Mouse (Mus musculus): ENCODE results near the gene Ube2r2. TPM values are rescaled to one million over a fixed set of nuclear protein-coding genes. Genes with fewer than 3 reads are reported as not detected.

Ube2r2 gene
- polyA plus RNA-seq, 1 experiment from 2014 or later = 54.7 TPM

DNA sequence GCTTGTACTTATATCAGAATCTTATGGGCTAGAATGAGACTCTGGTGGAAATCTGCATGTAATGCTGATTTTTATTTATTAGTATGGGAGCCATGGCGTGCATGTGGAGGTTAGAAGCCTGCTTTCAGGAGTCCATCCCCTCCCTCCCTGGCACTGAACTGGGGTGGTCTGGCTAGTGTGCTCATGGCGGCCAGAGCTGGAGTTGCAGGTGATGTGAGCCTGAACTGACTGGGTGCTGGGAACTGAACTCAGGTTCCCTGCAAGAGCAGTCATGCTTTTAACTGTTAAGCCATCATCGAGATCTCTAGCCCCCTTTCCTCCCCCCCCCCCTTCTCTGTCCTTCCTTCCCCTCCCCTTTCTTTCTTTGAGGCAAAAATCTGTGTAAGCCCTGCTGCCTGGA, 14.3 kb downstream of the Ube2r2 start:
- Histone ChIP-seq H3K36me3 (ENCODE audit: control insufficient read depth, insufficient read depth, low read length) (no peaks in the 10 kb centered on the region), H3K4me2 (ENCODE audit: low read depth, low read length) (no peak overlapping the region), H3K4me3 (replicated peaks; ENCODE audit: low read length) (no peak overlapping the region), H3K27me3 (ENCODE audit: control insufficient read depth, insufficient read depth, low read length) (no peaks in the 10 kb centered on the region), H3K27ac (ENCODE audit: low read length) (no peak overlapping the region), H3K9ac (ENCODE audit: low read length) (no peak overlapping the region), H3K4me1 (ENCODE audit: control insufficient read depth, insufficient read depth, low read length) (no peaks in the 10 kb centered on the region), H3K9me3 (replicated peaks; ENCODE audit: control insufficient read depth, low read length) (no peaks in the 10 kb centered on the region)
- no peak for ATAC-seq (ENCODE audit: insufficient read depth, low FRiP score)
- WGBS = 85% methylated on average over 3 of the region's 3 CpGs

DNA sequence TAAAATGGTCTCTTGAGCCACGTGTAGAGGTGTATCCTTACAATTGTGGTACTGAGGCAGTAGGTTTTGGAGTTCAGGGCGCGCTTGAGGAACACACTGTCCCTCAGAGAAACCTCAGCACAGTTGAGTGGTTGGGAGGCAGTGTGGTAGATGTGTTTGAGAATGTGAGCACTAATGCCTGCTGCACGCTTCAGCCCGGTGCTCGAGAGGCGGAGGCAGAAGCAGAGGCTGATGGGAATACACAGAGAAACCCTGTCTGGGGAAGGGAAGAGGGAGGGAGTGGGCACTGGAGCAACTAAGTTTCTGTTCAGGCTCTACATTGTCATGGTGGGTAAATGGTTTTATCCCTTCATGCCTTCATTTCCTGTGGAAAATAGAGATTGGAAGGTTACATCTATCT, 15.6 kb downstream of the Ube2r2 start:
- H3K36me3 ChIP-seq (ENCODE audit: control insufficient read depth, insufficient read depth, low read length) = no peaks in the 10 kb centered on the region
- no peaks in the 10 kb centered on the region for H3K27me3 ChIP-seq (ENCODE audit: control insufficient read depth, insufficient read depth, low read length)
- WGBS = 86% methylated on average over 7 of the region's 7 CpGs
- no peaks in the 10 kb centered on the region for H3K9me3 ChIP-seq (replicated peaks; ENCODE audit: control insufficient read depth, low read length)
- H3K9ac ChIP-seq (ENCODE audit: low read length) = no peak overlapping the region
- no peak overlapping the region for H3K4me2 ChIP-seq (ENCODE audit: low read depth, low read length)
- ATAC-seq (ENCODE audit: insufficient read depth, low FRiP score) = no peak
- no peak overlapping the region for H3K4me3 ChIP-seq (replicated peaks; ENCODE audit: low read length)
- H3K4me1 ChIP-seq (ENCODE audit: control insufficient read depth, insufficient read depth, low read length) = no peaks in the 10 kb centered on the region
- no peak overlapping the region for H3K27ac ChIP-seq (ENCODE audit: low read length)

DNA sequence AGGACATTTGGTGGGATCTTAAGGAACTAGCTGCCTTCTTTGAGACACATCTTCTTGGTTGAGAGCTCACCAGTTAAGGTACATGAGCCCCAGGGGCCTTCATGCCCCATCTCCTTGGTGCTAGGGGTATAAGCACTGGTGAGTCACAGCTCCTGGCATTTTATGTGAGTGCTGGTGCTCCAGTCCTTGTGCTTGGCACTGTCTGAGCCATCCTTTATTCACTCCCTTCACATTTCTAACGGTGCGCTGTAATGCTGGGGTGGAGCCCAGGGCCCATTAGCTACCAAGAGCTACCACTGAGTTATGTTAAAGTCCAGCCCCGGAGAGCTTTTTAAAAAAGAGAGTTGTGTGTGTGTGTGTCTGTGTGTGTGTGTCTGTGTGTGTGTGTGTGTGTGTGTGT, 17.6 kb downstream of the Ube2r2 start:
- Histone ChIP-seq H3K9me3 (replicated peaks; ENCODE audit: control insufficient read depth, low read length) (no peaks in the 10 kb centered on the region), H3K9ac (ENCODE audit: low read length) (no peak overlapping the region), H3K4me1 (ENCODE audit: control insufficient read depth, insufficient read depth, low read length) (0 out of 2 replicates have a peak, but pooled peaks cover 5% of the 10 kb centered on the region), H3K4me2 (ENCODE audit: low read depth, low read length) (no peak overlapping the region), H3K27me3 (ENCODE audit: control insufficient read depth, insufficient read depth, low read length) (no peaks in the 10 kb centered on the region), H3K36me3 (ENCODE audit: control insufficient read depth, insufficient read depth, low read length) (no peaks in the 10 kb centered on the region), H3K4me3 (replicated peaks; ENCODE audit: low read length) (no peak overlapping the region), H3K27ac (ENCODE audit: low read length) (no peak overlapping the region)
- ATAC-seq (ENCODE audit: insufficient read depth, low FRiP score) = no peak
- WGBS = 80% methylated on average over 3 of the region's 3 CpGs

DNA sequence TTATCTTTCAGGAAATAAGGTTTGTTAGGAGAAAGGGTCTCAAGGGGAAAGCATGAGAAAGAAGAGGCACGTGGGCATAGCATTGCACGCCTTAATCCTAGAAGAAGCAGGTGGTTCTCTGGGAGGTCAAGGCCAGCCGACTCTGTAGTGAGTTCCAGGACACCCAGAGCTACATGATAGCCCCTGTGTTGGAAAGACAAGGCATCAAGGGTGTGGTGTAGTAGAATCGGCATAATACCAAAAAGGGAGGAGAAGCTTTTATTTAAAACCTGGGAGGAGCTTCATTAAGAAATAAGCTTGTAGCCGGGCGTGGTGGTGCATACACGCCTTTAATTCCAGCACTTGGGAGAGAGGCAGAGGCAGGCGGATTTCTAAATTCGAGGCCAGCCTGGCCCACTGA, 21.4 kb downstream of the Ube2r2 start:
- Histone ChIP-seq H3K27ac (ENCODE audit: low read length) (no peak overlapping the region), H3K36me3 (ENCODE audit: control insufficient read depth, insufficient read depth, low read length) (no peaks in the 10 kb centered on the region), H3K4me2 (ENCODE audit: low read depth, low read length) (no peak overlapping the region), H3K27me3 (ENCODE audit: control insufficient read depth, insufficient read depth, low read length) (no peaks in the 10 kb centered on the region), H3K9ac (ENCODE audit: low read length) (no peak overlapping the region), H3K4me1 (ENCODE audit: control insufficient read depth, insufficient read depth, low read length) (0 out of 2 replicates have a peak, but pooled peaks cover 7% of the 10 kb centered on the region), H3K9me3 (replicated peaks; ENCODE audit: control insufficient read depth, low read length) (no peaks in the 10 kb centered on the region), H3K4me3 (replicated peaks; ENCODE audit: low read length) (no peak overlapping the region)
- WGBS = 76% methylated on average over 9 of the region's 9 CpGs
- no peak for ATAC-seq (ENCODE audit: insufficient read depth, low FRiP score)

DNA sequence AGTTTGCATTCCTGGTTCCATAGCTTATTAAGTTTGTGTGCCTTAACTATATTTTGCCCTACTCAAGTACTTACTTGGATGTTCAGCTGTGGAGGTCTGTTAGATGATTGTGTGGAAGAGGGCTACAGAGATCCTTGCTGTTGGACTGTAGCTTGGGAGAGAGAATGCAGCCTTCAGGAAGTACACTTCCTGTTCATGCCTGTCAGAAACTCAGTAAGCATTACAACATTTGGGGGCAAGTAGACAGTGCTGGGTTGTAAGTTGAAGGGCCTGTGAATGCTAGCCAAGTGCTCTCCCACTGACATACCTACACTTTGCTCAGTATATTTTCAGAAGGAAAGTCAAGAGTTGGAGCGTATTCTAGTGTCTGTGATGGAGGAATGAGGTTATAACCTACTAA, 22.7 kb downstream of the Ube2r2 start:
- Histone ChIP-seq H3K9ac (ENCODE audit: low read length) (no peak overlapping the region), H3K4me1 (ENCODE audit: control insufficient read depth, insufficient read depth, low read length) (0 out of 2 replicates have a peak, but pooled peaks cover 7% of the 10 kb centered on the region), H3K36me3 (ENCODE audit: control insufficient read depth, insufficient read depth, low read length) (no peaks in the 10 kb centered on the region), H3K9me3 (replicated peaks; ENCODE audit: control insufficient read depth, low read length) (no peaks in the 10 kb centered on the region), H3K27me3 (ENCODE audit: control insufficient read depth, insufficient read depth, low read length) (no peaks in the 10 kb centered on the region), H3K4me2 (ENCODE audit: low read depth, low read length) (no peak overlapping the region), H3K27ac (ENCODE audit: low read length) (no peak overlapping the region), H3K4me3 (replicated peaks; ENCODE audit: low read length) (no peak overlapping the region)
- no peak for ATAC-seq (ENCODE audit: insufficient read depth, low FRiP score)
- 92% methylated on average over 1 of the region's 1 CpGs for WGBS

DNA sequence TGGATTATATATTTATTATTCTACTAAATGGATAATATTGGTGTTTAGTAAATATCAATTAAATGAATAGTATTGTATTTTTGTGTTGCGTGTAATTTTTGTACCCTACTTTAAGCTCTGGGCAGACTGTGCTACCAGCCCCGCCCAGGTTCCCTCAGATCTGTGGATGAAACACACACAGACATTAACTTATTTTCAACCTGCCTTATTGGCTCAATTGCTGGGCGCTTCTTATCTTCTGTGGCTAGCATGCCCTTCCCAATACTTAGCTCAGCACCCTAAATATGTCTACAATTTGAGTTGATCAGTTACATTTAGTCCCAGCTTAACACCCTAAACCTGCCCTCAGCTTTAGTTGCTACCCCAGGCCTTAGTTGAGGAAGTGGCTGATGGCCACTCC, 25.7 kb downstream of the Ube2r2 start:
- no peaks in the 10 kb centered on the region for H3K36me3 ChIP-seq (ENCODE audit: control insufficient read depth, insufficient read depth, low read length)
- no peak overlapping the region for H3K4me2 ChIP-seq (ENCODE audit: low read depth, low read length)
- H3K9ac ChIP-seq (ENCODE audit: low read length) = no peak overlapping the region
- no peak overlapping the region for H3K27ac ChIP-seq (ENCODE audit: low read length)
- no peaks in the 10 kb centered on the region for H3K9me3 ChIP-seq (replicated peaks; ENCODE audit: control insufficient read depth, low read length)
- no peak overlapping the region for H3K4me3 ChIP-seq (replicated peaks; ENCODE audit: low read length)
- H3K4me1 ChIP-seq (ENCODE audit: control insufficient read depth, insufficient read depth, low read length) = peaks cover 14% of the 10 kb centered on the region
- no peaks in the 10 kb centered on the region for H3K27me3 ChIP-seq (ENCODE audit: control insufficient read depth, insufficient read depth, low read length)
- ATAC-seq (ENCODE audit: insufficient read depth, low FRiP score) = no peak
- WGBS = 85% methylated on average over 3 of the region's 3 CpGs

DNA sequence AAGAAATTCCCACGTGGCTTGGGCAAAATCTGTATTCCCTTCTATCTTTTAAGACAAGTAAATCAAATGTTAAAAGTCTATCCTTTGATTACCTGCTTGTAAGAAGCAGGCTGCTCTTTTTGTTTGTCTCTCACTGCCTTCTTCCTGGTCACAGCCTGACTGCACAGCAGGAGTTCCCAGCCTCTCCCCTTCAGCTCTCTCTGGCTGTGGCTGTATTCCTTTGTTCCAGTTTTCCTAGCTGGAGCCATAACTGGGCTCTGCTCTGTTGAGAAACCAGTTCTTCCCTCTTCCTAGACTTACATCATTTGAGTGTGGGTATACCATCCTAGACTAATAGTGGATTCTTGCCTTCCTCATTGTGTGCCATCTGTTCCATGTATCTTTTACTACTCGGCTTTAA, 29.4 kb downstream of the Ube2r2 start:
- WGBS = 29% methylated on average over 2 of the region's 2 CpGs
- Histone ChIP-seq H3K36me3 (ENCODE audit: control insufficient read depth, insufficient read depth, low read length) (0 out of 2 replicates have a peak, but pooled peaks cover 2% of the 10 kb centered on the region), H3K9me3 (replicated peaks; ENCODE audit: control insufficient read depth, low read length) (no peaks in the 10 kb centered on the region), H3K9ac (ENCODE audit: low read length) (no peak overlapping the region), H3K27ac (ENCODE audit: low read length) (peak overlapping the region; percentile 21), H3K27me3 (ENCODE audit: control insufficient read depth, insufficient read depth, low read length) (no peaks in the 10 kb centered on the region), H3K4me3 (replicated peaks; ENCODE audit: low read length) (no peak overlapping the region), H3K4me2 (ENCODE audit: low read depth, low read length) (no peak overlapping the region), H3K4me1 (ENCODE audit: control insufficient read depth, insufficient read depth, low read length) (peaks cover 8% of the 10 kb centered on the region)
- no peak for ATAC-seq (ENCODE audit: insufficient read depth, low FRiP score)

DNA sequence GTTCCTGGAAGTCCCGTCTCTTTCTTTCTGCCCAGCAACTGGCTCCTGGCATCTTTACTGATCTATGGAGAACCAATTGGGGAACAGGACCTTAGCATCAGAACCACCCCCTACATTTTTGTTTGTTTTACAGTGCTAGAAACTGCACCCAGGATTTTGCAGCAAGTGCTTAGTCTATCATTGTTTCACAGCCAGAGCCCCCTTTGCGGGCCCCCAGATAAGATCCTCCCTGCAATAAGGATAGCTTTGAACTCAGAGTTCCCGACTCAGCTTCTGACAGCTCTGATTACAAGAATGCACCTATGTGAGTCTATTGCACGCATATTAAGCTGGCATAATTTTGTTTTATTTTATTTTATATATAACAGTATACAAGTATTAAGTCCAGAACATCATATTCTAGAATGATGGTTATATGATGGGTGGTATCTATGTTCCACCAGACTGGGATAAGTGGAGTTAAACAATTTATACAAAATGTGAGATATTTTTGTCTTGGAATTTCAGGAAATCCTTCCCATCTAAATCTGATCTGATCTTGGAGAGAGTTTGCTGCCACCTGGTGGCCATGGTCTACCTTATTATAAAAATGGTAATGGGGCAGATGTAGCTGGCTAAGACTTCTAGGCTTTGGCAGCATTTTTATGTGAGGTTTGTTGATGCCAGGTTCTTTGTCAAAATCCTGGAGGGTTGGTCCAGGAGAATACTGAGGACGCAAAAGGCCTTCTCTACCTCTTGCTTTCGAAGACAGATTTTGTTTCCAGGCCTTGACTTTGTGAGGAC, 30.3 kb downstream of the Ube2r2 start:
- no peaks in the 10 kb centered on the region for H3K27me3 ChIP-seq (ENCODE audit: control insufficient read depth, insufficient read depth, low read length)
- H3K27ac ChIP-seq (ENCODE audit: low read length) = peak overlapping the region; percentile 21; the same call in 1 of the 2 replicates
- no peak overlapping the region for H3K9ac ChIP-seq (ENCODE audit: low read length)
- H3K4me1 ChIP-seq (ENCODE audit: control insufficient read depth, insufficient read depth, low read length) = peaks cover 8% of the 10 kb centered on the region
- H3K4me3 ChIP-seq (replicated peaks; ENCODE audit: low read length) = no peak overlapping the region
- 64% methylated on average over 6 of the region's 6 CpGs for WGBS
- ATAC-seq (ENCODE audit: insufficient read depth, low FRiP score) = no peak
- no peaks in the 10 kb centered on the region for H3K9me3 ChIP-seq (replicated peaks; ENCODE audit: control insufficient read depth, low read length)
- 0 out of 2 replicates have a peak, but pooled peaks cover 2% of the 10 kb centered on the region for H3K36me3 ChIP-seq (ENCODE audit: control insufficient read depth, insufficient read depth, low read length)
- H3K4me2 ChIP-seq (ENCODE audit: low read depth, low read length) = no peak overlapping the region

DNA sequence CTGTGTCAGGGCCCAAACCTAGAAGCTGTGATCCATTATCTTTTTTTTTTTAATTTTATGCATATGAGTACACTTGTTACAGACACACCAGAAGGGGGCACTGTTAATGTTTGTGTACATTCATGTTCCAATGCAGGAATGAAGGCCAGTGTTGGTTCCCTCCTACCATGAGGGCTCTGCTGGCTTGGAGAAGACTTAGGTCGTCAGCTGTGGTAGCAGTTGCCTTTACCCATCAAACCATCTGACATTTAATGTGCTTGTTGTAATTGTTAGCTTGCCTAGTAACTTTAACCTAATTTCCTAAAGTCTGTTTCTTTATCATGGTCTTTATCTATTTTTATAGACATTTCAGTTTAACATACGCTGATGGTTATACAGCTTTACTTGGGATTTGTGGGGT, 35.4 kb downstream of the Ube2r2 start:
- Histone ChIP-seq H3K9ac (ENCODE audit: low read length) (no peak overlapping the region), H3K4me3 (replicated peaks; ENCODE audit: low read length) (no peak overlapping the region), H3K4me1 (ENCODE audit: control insufficient read depth, insufficient read depth, low read length) (peaks cover 3% of the 10 kb centered on the region; the same call in 1 of the 2 replicates), H3K4me2 (ENCODE audit: low read depth, low read length) (no peak overlapping the region), H3K27ac (ENCODE audit: low read length) (no peak overlapping the region), H3K36me3 (ENCODE audit: control insufficient read depth, insufficient read depth, low read length) (peaks cover 5% of the 10 kb centered on the region; the same call in 1 of the 2 replicates), H3K27me3 (ENCODE audit: control insufficient read depth, insufficient read depth, low read length) (no peaks in the 10 kb centered on the region), H3K9me3 (replicated peaks; ENCODE audit: control insufficient read depth, low read length) (no peaks in the 10 kb centered on the region)
- ATAC-seq (ENCODE audit: insufficient read depth, low FRiP score) = no peak
- 84% methylated on average over 2 of the region's 2 CpGs for WGBS
